Mouse (Mus musculus) C2C12 (cell line): Measurements from ENCODE around the gene Ypel3. TPM values are rescaled to one million over a fixed set of nuclear protein-coding genes. Genes with fewer than 3 reads are reported as not detected.

Experiments
- H3K27me3 ChIP-seq: one replicate; pipeline ENCODE4 v1.6.1; 2011; ENCODE audit not compliant: control insufficient read depth, insufficient read depth, insufficient read length
- H3K36me3 ChIP-seq: one replicate; pipeline ENCODE4 v1.6.1; 2011; ENCODE audit not compliant: control insufficient read depth, insufficient read depth
- H3K4me3 ChIP-seq: one replicate; pipeline ENCODE4 v1.5.1; 2011; ENCODE audit warnings: mild to moderate bottlenecking, control low read depth; ENCODE audit not compliant: poor library complexity, insufficient read depth, severe bottlenecking
- H3K79me2 ChIP-seq: one replicate; pipeline ENCODE4 v1.6.1; 2011; ENCODE audit not compliant: control insufficient read depth, insufficient read depth
- H3K79me3 ChIP-seq: one replicate; pipeline ENCODE4 v1.6.1; 2011; ENCODE audit warnings: low read depth, control low read depth
- H3ac ChIP-seq: one replicate; pipeline ENCODE3; 2011; ENCODE audit warnings: low read depth; ENCODE audit not compliant: control insufficient read depth, insufficient read length
- CEBPB ChIP-seq: IDR thresholded peaks from one replicate; pipeline ENCODE4 v1.6.1; 2011; ENCODE audit warnings: low read depth, mild to moderate bottlenecking, control low read depth, moderate library complexity
- CTCF ChIP-seq: IDR thresholded peaks from one replicate; pipeline ENCODE4 v1.5.1; 2011; ENCODE audit not compliant: control insufficient read depth, insufficient read depth, insufficient read length
- FOSL1 ChIP-seq: IDR thresholded peaks from one replicate; pipeline ENCODE4 v1.8.0; 2011; ENCODE audit warnings: mild to moderate bottlenecking, low read length; ENCODE audit not compliant: poor library complexity, insufficient read depth, severe bottlenecking
- MAX ChIP-seq: IDR thresholded peaks from one replicate; pipeline ENCODE4 v1.6.1; 2011; ENCODE audit warnings: mild to moderate bottlenecking, control low read depth
- MYOD1 ChIP-seq: IDR thresholded peaks from one replicate; pipeline ENCODE4 v1.6.1; 2011; ENCODE audit warnings: low read depth; ENCODE audit not compliant: control insufficient read depth, insufficient read length
- MYOG ChIP-seq: IDR thresholded peaks from one replicate; pipeline ENCODE4 v1.6.1; 2011; ENCODE audit not compliant: control insufficient read depth, insufficient read length; ENCODE audit errors: extremely low read depth
- USF1 ChIP-seq: IDR thresholded peaks from one replicate; pipeline ENCODE4 v1.6.1; 2011; ENCODE audit warnings: low read depth, mild to moderate bottlenecking, control low read depth, moderate library complexity
- polyA plus RNA-seq: library from polyadenylated mRNA; unstranded; fragments of >200 nt; fragmentation: generic; extraction: Trizol; gene quantifications from one replicate; pipeline ENCODE4 v1.2.1, GENCODE M21; 2012; ENCODE audit warnings: missing spikeins

The Ypel3 gene
- polyA plus RNA-seq, 1 experiment = 16.6 TPM

GRCm38 (mm10) chr7:126786142-126786541 is 9.4 kb downstream of the Ypel3 start:
- Histone ChIP-seq H3K79me3 (peaks cover 21% of the 10 kb centered on the region), H3ac (no peak overlapping the region), H3K4me3 (no peak overlapping the region), H3K79me2 (peaks cover 29% of the 10 kb centered on the region), H3K36me3 (peaks cover 39% of the 10 kb centered on the region), H3K27me3 (no peaks in the 10 kb centered on the region)
- TF ChIP-seq USF1 (no peak), MYOG (no peak), MYOD1 (no peak), MAX (no peak), CTCF (no peak), CEBPB (no peak), FOSL1 (no peak)

- Histone ChIP-seq H3K79me3 (peaks cover 28% of the 10 kb centered on the region), H3K4me3 (no peak overlapping the region), H3ac (no peak overlapping the region), H3K27me3 (no peaks in the 10 kb centered on the region), H3K79me2 (peaks cover 40% of the 10 kb centered on the region), H3K36me3 (peaks cover 49% of the 10 kb centered on the region)
- TF ChIP-seq CEBPB (no peak), USF1 (no peak), FOSL1 (no peak), CTCF (no peak), MYOD1 (no peak), MAX (no peak), MYOG (no peak)
These were observed 12.4 kb downstream of the Ypel3 start for GRCm38 (mm10) chr7:126789141-126789540.

GRCm38 (mm10) chr7:126791851-126792720 is 15.3 kb downstream of the Ypel3 start, which contains the start of gene Ppp4c:
Gene Ppp4c (minus strand): TSS chr7:126792496.
- no peak for TF ChIP-seq MYOG
- peak; percentile 33 for TF ChIP-seq MAX
- Histone ChIP-seq H3K27me3 (no peaks in the 10 kb centered on the region), H3K36me3 (peaks cover 64% of the 10 kb centered on the region), H3K79me2 (peaks cover 60% of the 10 kb centered on the region), H3ac (peak within 1 kb of the TSS; percentile 63), H3K4me3 (peak within 1 kb of the TSS; percentile 80), H3K79me3 (peaks cover 42% of the 10 kb centered on the region)

GRCm38 (mm10) chr7:126792721-126793443 is 16.1 kb downstream of the Ypel3 start:
- Histone ChIP-seq H3K79me2 (peaks cover 68% of the 10 kb centered on the region), H3K27me3 (no peaks in the 10 kb centered on the region), H3K36me3 (peaks cover 62% of the 10 kb centered on the region), H3ac (peak overlapping the region; percentile 23), H3K4me3 (peak overlapping the region; percentile 80), H3K79me3 (peaks cover 50% of the 10 kb centered on the region)
- TF ChIP-seq CTCF (no peak), FOSL1 (no peak), USF1 (no peak), MAX (no peak), MYOG (no peak), CEBPB (no peak), MYOD1 (no peak)

- TF ChIP-seq CTCF (no peak), MYOG (no peak), MYOD1 (no peak), FOSL1 (no peak), USF1 (no peak), CEBPB (no peak), MAX (no peak)
- H3K36me3 ChIP-seq = peaks cover 54% of the 10 kb centered on the region
- H3K79me3 ChIP-seq = peaks cover 57% of the 10 kb centered on the region
- no peak overlapping the region for H3K4me3 ChIP-seq
- no peaks in the 10 kb centered on the region for H3K27me3 ChIP-seq
- peaks cover 72% of the 10 kb centered on the region for H3K79me2 ChIP-seq
- no peak overlapping the region for H3ac ChIP-seq
These were observed 16.9 kb downstream of the Ypel3 start for GRCm38 (mm10) chr7:126793456-126794270.
